Comparison of ENCODE assay signal across 24 mouse cellular contexts in genomic region chr19:32176458-32176857, GRCm38 (mm10).
DNase-seq lines count a peak whose midpoint lies in the region; ATAC-seq and TF ChIP-seq lines count a peak whose summit lies in the region.
"Had no signal": no experiment of that assay in that cellular context is flagged by ENCODE, and none has a peak within 500 bp of the region (broad histone marks: within the 10 kb centered on the region; RNA-seq: fewer than 3 reads in every experiment).

No protein-coding gene starts in this region.

- DNase-seq in gastrocnemius, adult 2 months = no peak
- no peak for DNase-seq in gastrocnemius, postnatal 25 days
- no peak for DNase-seq in heart, postnatal 4 days
- DNase-seq in lung, embryonic 14.5 days = peak; percentile 69
- no peak for DNase-seq in lung, postnatal 14 days
- peak; percentile 45 to 72 for DNase-seq in lung, postnatal 4 days
- no peak for DNase-seq in ovary, postnatal 10 days (ENCODE audit: low spot score)
- DNase-seq: adrenal gland, postnatal 14 days; cerebellum, adult 11-12 months; cerebellum, postnatal 14 days; kidney, adult 2 months; kidney, postnatal 10 days; right cerebral cortex, postnatal 25 days; thymus, adult 2 months had no signal

- no peaks in the 10 kb centered on the region for H3K27me3 ChIP-seq in heart, embryonic 15.5 days
- H3K27me3 ChIP-seq in lung, embryonic 14.5 days (ENCODE audit: insufficient read depth, low read length) = no peaks in the 10 kb centered on the region
- H3K27me3 ChIP-seq: embryonic facial prominence, embryonic 13.5 days; hindbrain, embryonic 13.5 days; neural tube, embryonic 15.5 days had no signal

- H3K4me3 ChIP-seq in gastrocnemius, adult 2 months = no peak overlapping the region
- H3K4me3 ChIP-seq in heart, embryonic 15.5 days = no peak overlapping the region
- H3K4me3 ChIP-seq in lung, embryonic 14.5 days (ENCODE audit: low read depth, low read length) = no peak overlapping the region
- H3K4me3 ChIP-seq: embryonic facial prominence, embryonic 13.5 days; hindbrain, embryonic 13.5 days; limb, embryonic 10.5 days; neural tube, embryonic 15.5 days had no signal

- H3K9ac ChIP-seq in heart, embryonic 15.5 days = no peak overlapping the region
- no peak overlapping the region for H3K9ac ChIP-seq in lung, embryonic 14.5 days
- H3K9ac ChIP-seq: embryonic facial prominence, embryonic 13.5 days; hindbrain, embryonic 13.5 days; liver, embryonic 14.5 days; neural tube, embryonic 15.5 days had no signal

- 64% methylated on average over 9 of the region's 9 CpGs for WGBS in heart, embryonic 15.5 days
- 69% methylated on average over 9 of the region's 9 CpGs for WGBS in lung, embryonic 14.5 days

- intact Hi-C loops in gastrocnemius, adult 2 months (cut with DNase I) = no loop called here

- H3K9me3 ChIP-seq in heart, embryonic 15.5 days (replicated peaks) = no peaks in the 10 kb centered on the region
- H3K9me3 ChIP-seq in lung, embryonic 14.5 days (ENCODE audit: low read depth, low read length) = no peaks in the 10 kb centered on the region
- H3K9me3 ChIP-seq: embryonic facial prominence, embryonic 13.5 days; G1E; hindbrain, embryonic 13.5 days; limb, embryonic 10.5 days; neural tube, embryonic 15.5 days had no signal

- H3K4me1 ChIP-seq in heart, embryonic 15.5 days (replicated peaks) = peaks cover 63% of the 10 kb centered on the region
- H3K4me1 ChIP-seq in lung, embryonic 14.5 days (ENCODE audit: insufficient read depth) = peaks cover 27% of the 10 kb centered on the region
- H3K4me1 ChIP-seq: hindbrain, embryonic 13.5 days; neural tube, embryonic 15.5 days had no signal

- peak overlapping the region; percentile 58; the same call in 1 of the 2 replicates for H3K27ac ChIP-seq in gastrocnemius, adult 2 months
- peak overlapping the region; percentile 40 for H3K27ac ChIP-seq in heart, embryonic 15.5 days
- H3K27ac ChIP-seq in lung, embryonic 14.5 days (ENCODE audit: low read depth) = no peak overlapping the region
- H3K27ac ChIP-seq: embryonic facial prominence, embryonic 13.5 days; hindbrain, embryonic 13.5 days; limb, embryonic 10.5 days; liver, embryonic 14.5 days; neural tube, embryonic 15.5 days had no signal

- H3K36me3 ChIP-seq in heart, embryonic 15.5 days = no peaks in the 10 kb centered on the region
- H3K36me3 ChIP-seq in lung, embryonic 14.5 days (ENCODE audit: insufficient read depth) = no peaks in the 10 kb centered on the region
- H3K36me3 ChIP-seq: embryonic facial prominence, embryonic 13.5 days; hindbrain, embryonic 13.5 days; limb, embryonic 10.5 days; neural tube, embryonic 15.5 days had no signal

- TF ChIP-seq CTCF in gastrocnemius, adult 2 months (IDR thresholded peaks at IDR 0.05) = no peak
- TF ChIP-seq CTCF in lung, embryonic 14.5 days (IDR thresholded peaks at IDR 0.05; ENCODE audit: low read depth) = no peak

- H3K4me2 ChIP-seq in heart, embryonic 15.5 days = no peak overlapping the region
- no peak overlapping the region for H3K4me2 ChIP-seq in lung, embryonic 14.5 days
- H3K4me2 ChIP-seq: embryonic facial prominence, embryonic 13.5 days; hindbrain, embryonic 13.5 days; neural tube, embryonic 15.5 days had no signal

- no peak for ATAC-seq in heart, embryonic 15.5 days (replicated peaks; ENCODE audit: insufficient number of reproducible peaks, insufficient read depth, low FRiP score, low read depth)
- ATAC-seq in lung, embryonic 14.5 days (ENCODE audit: insufficient read depth) = no peak
- ATAC-seq: forebrain, embryonic 16.5 days; inflammation-experienced regulatory T-cells, adult 6 months; midbrain, embryonic 16.5 days had no signal

Comparison
In these comparisons a context has a peak if more than half of its experiments do, and no peak if none do; other contexts are left out.
1. DNase-seq: peak in lung, embryonic 14.5 days (single experiment) and lung, postnatal 4 days (2 of 2); none in gastrocnemius, adult 2 months (single experiment), gastrocnemius, postnatal 25 days (single experiment), heart, postnatal 4 days (single experiment), lung, postnatal 14 days (single experiment) and ovary, postnatal 10 days (single experiment).